Mouse (Mus musculus) hindbrain, embryonic 16.5 days (tissue): ENCODE results near the gene Ptpn13. TPM values are rescaled to one million over a fixed set of nuclear protein-coding genes. Genes with fewer than 3 reads are reported as not detected.

Experiments
- ATAC-seq: fragments of 200-750 bp; cut with Nextera tagmentation; 2 replicates; pipeline ENCODE4 v1.8.0; 2017; ENCODE audit warnings: moderate TSS enrichment, moderate library complexity
- H3K27ac ChIP-seq: fragments of 300-500 bp; sonication (generic); 2 replicates; pipeline ENCODE4 v1.5.1; 2014; ENCODE audit warnings: low read depth, mild to moderate bottlenecking, control low read depth, low read length, moderate library complexity
- H3K27me3 ChIP-seq: fragments of 300-500 bp; sonication (generic); replicated peaks from 2 replicates; pipeline ENCODE4 v1.6.1; 2014; ENCODE audit warnings: low read length; ENCODE audit not compliant: control insufficient read depth, insufficient read depth
- H3K36me3 ChIP-seq: fragments of 300-500 bp; sonication (generic); 2 replicates; pipeline ENCODE4 v1.6.1; 2014; ENCODE audit warnings: mild to moderate bottlenecking, low read length, moderate library complexity, mixed read lengths; ENCODE audit not compliant: control insufficient read depth, insufficient read depth
- H3K4me1 ChIP-seq: fragments of 300-500 bp; sonication (generic); 2 replicates; pipeline ENCODE4 v1.6.1; 2014; ENCODE audit warnings: low read depth, low read length; ENCODE audit not compliant: control insufficient read depth, insufficient read depth
- H3K4me2 ChIP-seq: fragments of 300-500 bp; sonication (generic); 2 replicates; pipeline ENCODE4 v1.6.1; 2014; ENCODE audit warnings: mild to moderate bottlenecking, low read length, control low read depth, moderate library complexity
- H3K4me3 ChIP-seq: fragments of 300-500 bp; sonication (generic); 2 replicates; pipeline ENCODE4 v1.5.1; 2014; ENCODE audit warnings: mild to moderate bottlenecking, low read length, control low read depth, moderate library complexity
- H3K9ac ChIP-seq: fragments of 300-500 bp; sonication (generic); 2 replicates; pipeline ENCODE4 v1.6.1; 2014; ENCODE audit warnings: low read depth, mild to moderate bottlenecking, control low read depth, low read length, moderate library complexity
- H3K9me3 ChIP-seq: fragments of 300-500 bp; sonication (generic); 2 replicates; pipeline ENCODE4 v1.6.1; 2014; ENCODE audit warnings: mild to moderate bottlenecking, low read length, moderate library complexity; ENCODE audit not compliant: control insufficient read depth
- WGBS: fragments of 180-500 bp; shearing (Covaris S2); extraction: QIAGEN DNeasy Blood & Tissue Kit; methylation state at CpG from one replicate; pipeline ENCODE4 v1.1.7; 2014; 5-methylcytosine and 5-hydroxymethylcytosine counted together
- polyA plus RNA-seq: library from polyadenylated mRNA; unstranded; fragments of >200 nt; fragmentation: Nextera tagmentation; extraction: Ambion mirVana; gene quantifications from 2 replicates; pipeline ENCODE4 v1.2.1, GENCODE M21; 2015

Gene Ptpn13
- polyA plus RNA-seq, 1 experiment from 2014 or later = 3.3 TPM

DNA sequence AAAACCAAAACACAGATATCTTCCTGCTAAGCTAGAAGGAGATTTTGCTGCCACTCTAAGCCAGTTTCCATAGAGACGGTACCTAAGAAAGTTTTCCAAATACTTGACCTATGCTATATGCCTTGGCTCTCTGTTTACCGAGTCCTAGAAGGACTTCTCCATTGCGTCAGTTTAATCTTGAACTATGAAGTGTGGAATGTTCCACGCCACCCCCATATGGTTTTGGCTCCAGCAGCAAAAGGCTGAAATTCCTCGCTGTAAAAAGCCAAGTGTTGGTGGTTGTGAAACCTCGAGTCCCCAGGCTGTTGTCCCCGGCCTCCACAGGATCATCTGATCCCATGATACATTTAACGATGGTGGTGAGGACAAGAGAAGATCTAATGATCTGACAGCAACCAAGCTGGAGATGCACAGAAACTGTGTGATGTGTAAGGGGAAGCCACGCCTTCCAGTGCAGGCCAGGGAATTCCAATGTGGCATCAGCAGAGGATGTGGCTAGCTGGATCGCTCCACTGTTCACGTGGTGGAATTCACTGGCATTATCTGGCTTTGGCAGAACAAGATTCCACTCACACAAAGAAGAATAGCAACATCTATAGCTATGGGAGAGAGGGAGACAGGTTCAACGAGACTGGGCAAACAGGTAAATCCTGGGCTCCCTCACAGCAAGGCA, 195.4 kb downstream of the Ptpn13 start:
- H3K4me2 ChIP-seq = no peak overlapping the region
- WGBS = 80% methylated on average over 12 of the region's 12 CpGs
- ATAC-seq = no peak

DNA sequence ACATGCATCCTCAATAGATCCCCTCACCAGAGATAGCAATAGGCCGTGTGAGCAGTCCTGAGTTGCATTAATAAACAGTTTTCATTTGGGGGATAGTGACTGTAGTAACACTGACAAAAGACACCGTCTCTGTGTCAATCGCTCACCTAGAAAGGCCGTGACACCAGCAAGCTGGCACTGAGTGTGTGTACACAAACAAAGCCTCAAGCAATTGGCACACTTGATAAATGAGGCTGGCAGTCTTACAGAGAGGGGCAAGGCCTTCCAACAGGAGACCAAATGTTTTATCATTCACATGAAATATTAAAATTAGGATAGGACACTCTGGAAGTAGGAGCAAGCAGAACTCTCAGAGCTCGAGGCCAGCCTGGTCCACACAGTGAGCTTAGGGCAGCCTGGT, 197.3 kb downstream of the Ptpn13 start:
- ATAC-seq = no peak
- Histone ChIP-seq H3K9ac (no peak overlapping the region), H3K4me1 (no peaks in the 10 kb centered on the region), H3K27me3 (no peaks in the 10 kb centered on the region), H3K4me3 (no peak overlapping the region), H3K9me3 (no peaks in the 10 kb centered on the region), H3K4me2 (no peak overlapping the region), H3K36me3 (no peaks in the 10 kb centered on the region), H3K27ac (no peak overlapping the region)
- 63% methylated on average over 5 of the region's 5 CpGs for WGBS

More for the DNA sequence above, 195.4 kb downstream of the Ptpn13 start:
- Histone ChIP-seq H3K9me3 (no peaks in the 10 kb centered on the region), H3K27ac (no peak overlapping the region), H3K4me3 (no peak overlapping the region), H3K4me1 (no peaks in the 10 kb centered on the region), H3K27me3 (no peaks in the 10 kb centered on the region), H3K36me3 (no peaks in the 10 kb centered on the region), H3K9ac (no peak overlapping the region)

DNA sequence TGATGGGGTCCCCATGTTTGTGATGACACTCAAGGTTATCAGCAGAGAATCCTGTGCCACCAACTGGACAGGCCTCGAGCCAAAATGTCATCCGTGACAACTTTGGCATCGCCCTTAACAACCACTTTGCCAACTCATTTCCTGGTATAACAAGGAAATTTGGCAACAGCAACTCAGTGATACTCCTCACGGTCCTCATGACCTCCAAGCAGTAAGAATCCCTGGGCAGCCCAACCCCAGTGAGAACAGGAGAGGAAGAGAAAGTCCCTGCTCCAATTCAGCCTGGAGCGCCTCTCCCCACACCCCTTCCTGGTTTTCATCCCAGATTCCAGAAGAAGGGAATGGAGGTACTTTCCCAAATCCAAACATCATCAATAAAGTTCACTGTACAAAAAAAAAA, 199.8 kb downstream of the Ptpn13 start:
- Histone ChIP-seq H3K9ac (no peak overlapping the region), H3K36me3 (no peaks in the 10 kb centered on the region), H3K4me3 (no peak overlapping the region), H3K27me3 (no peaks in the 10 kb centered on the region), H3K4me1 (0 out of 2 replicates have a peak, but pooled peaks cover 6% of the 10 kb centered on the region), H3K27ac (no peak overlapping the region), H3K9me3 (no peaks in the 10 kb centered on the region), H3K4me2 (no peak overlapping the region)
- ATAC-seq = no peak
- 91% methylated on average over 5 of the region's 5 CpGs for WGBS

DNA sequence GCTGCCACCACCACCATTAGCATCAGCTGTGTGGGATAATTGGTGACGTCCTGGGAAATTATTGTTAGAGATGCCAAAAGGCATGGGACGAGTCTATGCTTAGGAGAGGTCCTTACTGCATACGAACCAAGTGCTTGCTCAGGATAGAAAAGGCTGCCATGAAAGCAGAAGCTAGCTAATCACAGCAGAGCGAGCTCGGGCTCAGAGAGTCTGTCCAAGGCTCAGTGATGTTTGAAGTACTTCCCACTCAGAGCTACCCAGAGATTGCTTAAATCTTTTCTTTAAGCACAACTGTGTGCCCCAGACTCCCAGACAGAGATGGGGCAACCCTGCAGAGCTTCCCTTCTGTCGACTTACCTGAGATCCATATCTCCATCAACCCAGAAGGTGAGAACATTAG, 203.5 kb downstream of the Ptpn13 start:
- WGBS = 78% methylated on average over 6 of the region's 6 CpGs
- no peak overlapping the region for H3K27ac ChIP-seq

DNA sequence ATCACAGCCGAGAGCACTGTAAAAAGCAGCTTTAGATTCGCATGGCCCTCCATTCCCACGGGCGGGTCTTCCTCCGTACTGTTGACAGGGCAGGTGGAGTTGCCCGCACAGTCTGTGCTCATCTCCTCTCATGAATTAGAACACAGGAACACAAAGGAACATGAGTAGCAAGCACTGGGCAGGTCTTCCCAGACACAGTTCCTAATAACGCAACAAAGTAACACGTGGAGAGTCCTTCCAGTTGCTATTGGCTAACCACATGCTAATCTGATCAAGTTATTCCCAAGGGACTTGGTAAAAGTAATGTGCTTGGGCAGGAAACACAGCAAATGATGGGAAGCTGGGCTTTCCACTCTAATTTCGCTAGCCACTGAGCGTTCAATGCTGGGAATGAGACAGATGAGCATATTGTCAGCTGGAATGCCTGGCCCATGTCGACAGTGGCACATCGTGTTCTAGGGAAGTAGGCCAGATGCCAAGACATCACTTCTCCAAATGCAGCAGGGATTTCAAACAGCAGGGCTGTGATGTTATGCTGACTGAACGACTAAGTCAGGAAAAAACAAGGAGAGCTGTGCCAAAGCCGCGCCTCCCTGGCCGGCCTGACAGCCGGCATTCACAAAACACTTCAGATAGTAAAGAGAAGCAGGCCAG, 204.2 kb downstream of the Ptpn13 start, which contains the start of gene Slc10a6:
Slc10a6 (minus strand) TSS at position 293 of the 654 bp plus-strand sequence.
- WGBS = 51% methylated on average over 17 of the region's 17 CpGs
- Histone ChIP-seq H3K36me3 (no peaks in the 10 kb centered on the region), H3K4me2 (peak within 1 kb of the TSS; percentile 27), H3K9ac (no peak within 1 kb of the TSS), H3K9me3 (no peaks in the 10 kb centered on the region), H3K4me1 (0 out of 2 replicates have a peak, but pooled peaks cover 8% of the 10 kb centered on the region), H3K4me3 (no peak within 1 kb of the TSS), H3K27me3 (no peaks in the 10 kb centered on the region), H3K27ac (no peak within 1 kb of the TSS)
- ATAC-seq = peak; percentile 88

More for the DNA sequence above, 203.5 kb downstream of the Ptpn13 start:
- Histone ChIP-seq H3K9me3 (no peaks in the 10 kb centered on the region), H3K27me3 (no peaks in the 10 kb centered on the region), H3K4me2 (no peak overlapping the region), H3K4me3 (no peak overlapping the region), H3K36me3 (no peaks in the 10 kb centered on the region), H3K9ac (no peak overlapping the region), H3K4me1 (0 out of 2 replicates have a peak, but pooled peaks cover 8% of the 10 kb centered on the region)
- no peak for ATAC-seq

DNA sequence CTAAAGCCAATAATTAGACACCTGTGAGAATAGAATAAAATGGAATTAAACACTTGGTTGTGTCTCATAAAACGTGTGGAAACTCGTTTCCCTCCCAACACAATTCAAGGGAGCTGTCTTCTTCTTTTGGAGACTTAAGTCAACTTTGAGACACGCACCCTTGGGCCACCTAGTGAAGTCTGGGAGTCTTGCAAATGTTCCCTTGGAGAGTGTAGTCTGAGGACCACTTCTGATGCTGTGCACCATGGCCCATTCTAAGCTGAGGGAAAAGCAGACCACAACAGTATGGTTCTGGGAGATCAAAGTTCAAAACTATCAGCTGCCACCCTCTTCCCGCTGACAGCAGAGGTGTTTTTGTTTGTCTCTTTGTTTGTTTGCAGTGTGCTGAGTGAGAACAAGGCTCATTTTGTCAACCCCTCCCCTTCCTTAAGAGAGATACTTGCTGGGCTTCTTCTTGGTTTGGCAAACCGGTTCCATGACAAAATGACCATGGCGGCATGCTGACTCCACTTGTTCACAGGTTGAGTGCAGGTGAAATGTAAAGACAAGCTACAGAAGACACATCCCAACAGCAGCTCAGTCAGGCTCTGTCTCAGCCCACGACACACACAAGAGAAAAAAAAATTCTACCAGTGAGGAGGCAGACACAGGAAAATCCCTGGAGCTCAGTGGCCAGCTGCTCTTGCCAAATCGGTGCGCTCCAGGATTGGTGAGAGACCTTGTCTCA, 205.0 kb downstream of the Ptpn13 start:
- Histone ChIP-seq H3K4me1 (0 out of 2 replicates have a peak, but pooled peaks cover 8% of the 10 kb centered on the region), H3K4me2 (no peak overlapping the region), H3K9me3 (no peaks in the 10 kb centered on the region), H3K27me3 (no peaks in the 10 kb centered on the region), H3K27ac (no peak overlapping the region), H3K9ac (no peak overlapping the region), H3K4me3 (no peak overlapping the region), H3K36me3 (no peaks in the 10 kb centered on the region)
- WGBS = 70% methylated on average over 9 of the region's 9 CpGs
- no peak for ATAC-seq

DNA sequence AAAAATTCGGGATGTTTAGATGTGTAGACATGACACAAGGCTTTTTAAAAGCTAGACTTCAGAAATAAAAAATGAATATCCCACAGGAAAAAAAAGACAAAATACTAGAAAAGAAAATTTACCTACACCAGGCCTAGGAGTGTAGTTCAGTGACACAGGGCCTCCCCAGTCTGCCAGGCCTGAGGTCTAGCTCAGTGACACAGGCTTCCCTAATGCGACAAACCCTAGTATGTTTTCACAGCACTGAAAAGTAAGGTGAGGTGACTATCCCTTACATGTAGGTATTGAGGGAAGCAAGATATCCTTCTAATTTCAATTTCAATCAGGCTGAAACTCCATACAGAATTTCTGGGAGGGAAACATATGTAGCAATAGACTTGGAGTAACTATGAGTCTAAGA, 212.2 kb downstream of the Ptpn13 start:
- Histone ChIP-seq H3K9ac (no peak overlapping the region), H3K36me3 (no peaks in the 10 kb centered on the region)

DNA sequence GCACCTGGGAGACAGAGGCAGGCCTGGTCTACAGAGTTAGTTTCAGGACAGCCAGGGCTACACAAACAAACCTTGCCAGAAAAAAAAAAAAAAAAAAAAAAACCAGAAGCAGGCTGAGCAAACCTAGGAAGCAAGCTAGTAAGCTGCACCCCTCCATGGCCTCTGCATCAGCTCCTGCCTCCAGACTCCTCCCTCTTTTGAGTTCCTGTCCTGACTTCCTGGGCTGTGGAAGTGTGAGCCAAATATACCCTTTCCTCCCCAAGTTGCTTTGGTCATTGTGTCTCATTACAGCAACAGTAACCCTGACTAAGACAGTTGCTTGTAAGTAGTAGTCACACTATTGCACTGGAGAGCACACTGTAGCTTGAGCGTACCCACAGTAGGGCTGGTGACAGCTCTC, 219.2 kb downstream of the Ptpn13 start:
- Histone ChIP-seq H3K27ac (no peak overlapping the region), H3K4me1 (no peaks in the 10 kb centered on the region), H3K4me2 (no peak overlapping the region), H3K36me3 (no peaks in the 10 kb centered on the region), H3K27me3 (no peaks in the 10 kb centered on the region), H3K9ac (no peak overlapping the region), H3K9me3 (no peaks in the 10 kb centered on the region), H3K4me3 (no peak overlapping the region)
- ATAC-seq = no peak
- 94% methylated on average over 1 of the region's 1 CpGs for WGBS

More for the DNA sequence above, 212.2 kb downstream of the Ptpn13 start:
- Histone ChIP-seq H3K4me2 (no peak overlapping the region), H3K9me3 (no peaks in the 10 kb centered on the region), H3K4me1 (no peaks in the 10 kb centered on the region), H3K27ac (no peak overlapping the region), H3K4me3 (no peak overlapping the region), H3K27me3 (no peaks in the 10 kb centered on the region)
- no peak for ATAC-seq
- WGBS = 87% methylated on average over 2 of the region's 2 CpGs

DNA sequence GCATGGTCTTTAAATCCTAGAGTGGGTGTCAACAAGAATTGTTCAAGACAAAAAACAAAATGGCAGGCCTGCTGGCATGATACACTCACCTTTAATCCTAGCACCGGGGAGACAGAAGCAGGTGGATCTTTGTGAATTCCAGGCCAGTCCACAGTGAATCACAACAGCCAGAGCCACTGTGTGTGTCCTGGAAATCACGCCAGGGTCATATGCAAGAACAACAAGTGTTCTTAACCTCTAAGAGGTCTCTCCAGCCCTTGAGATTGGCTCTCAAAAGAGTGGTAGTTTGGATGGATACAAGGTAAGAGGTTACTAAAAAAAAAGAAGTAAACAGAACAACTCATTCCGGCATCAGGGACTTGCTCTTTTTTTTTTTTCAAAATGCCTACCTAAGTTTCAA, 222.3 kb downstream of the Ptpn13 start:
- WGBS = 85% methylated on average over 3 of the region's 3 CpGs
- H3K27ac ChIP-seq = no peak overlapping the region
- no peaks in the 10 kb centered on the region for H3K36me3 ChIP-seq
- H3K9me3 ChIP-seq = no peaks in the 10 kb centered on the region
- no peak overlapping the region for H3K9ac ChIP-seq
- H3K4me1 ChIP-seq = no peaks in the 10 kb centered on the region
- no peak for ATAC-seq
- H3K4me2 ChIP-seq = no peak overlapping the region
- no peak overlapping the region for H3K4me3 ChIP-seq
- H3K27me3 ChIP-seq = no peaks in the 10 kb centered on the region
